8 mouse cellular contexts compared by ENCODE assay signal in the genomic region with DNA sequence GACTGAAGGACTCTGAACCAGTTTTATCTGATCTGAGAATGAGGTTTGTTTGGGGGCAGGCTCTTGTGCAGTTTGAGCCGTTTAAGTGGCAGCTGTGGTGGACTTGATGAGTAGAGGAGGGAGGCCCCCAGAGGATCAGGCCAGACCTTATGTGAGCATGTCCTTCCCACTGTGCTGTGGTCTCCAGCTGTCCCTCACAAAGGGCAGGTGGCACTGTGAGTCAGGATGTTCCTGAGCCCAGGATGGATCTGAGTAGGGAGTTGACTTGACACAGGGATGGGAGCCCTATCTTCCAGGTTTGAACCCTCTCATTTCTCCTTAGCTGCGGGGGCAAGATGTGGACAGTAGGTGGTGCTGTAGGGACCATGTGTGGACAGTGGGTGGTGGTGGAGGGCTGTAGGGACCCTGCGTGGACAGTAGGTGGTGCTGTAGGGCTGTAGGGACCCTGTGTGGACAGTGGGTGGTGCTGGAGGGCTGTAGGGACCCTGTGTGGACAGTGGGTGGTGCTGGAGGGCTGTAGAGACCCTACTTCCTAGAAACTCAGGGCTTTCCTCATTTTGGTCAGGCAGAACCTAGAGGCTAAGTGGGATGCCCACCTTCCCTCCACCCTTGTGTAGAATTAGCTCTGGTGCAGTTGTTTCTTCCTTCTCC. TPM values are rescaled to one million over a fixed set of nuclear protein-coding genes. Genes with fewer than 3 reads are reported as not detected.
A peak's percentile ranks its signal among the peaks of the same experiment; 100 is the strongest.
DNase-seq lines count a peak whose midpoint lies in the region; ATAC-seq and TF ChIP-seq lines count a peak whose summit lies in the region.

No protein-coding gene starts in this region.

- peak; percentile 77 to 84 for DNase-seq in B cell, adult 2 months
- DNase-seq in adrenal gland, postnatal 14 days: peak; percentile 87
- peak; percentile 70 for DNase-seq in heart, adult 8-10 months (ENCODE audit: low spot score)
- peak; percentile 85 for DNase-seq in kidney, adult 2 months
- peak; percentile 86 for DNase-seq in liver
- DNase-seq in splenic B cell, adult 2 months (ENCODE audit: low read depth, low spot score): peak; percentile 96

- H3K4me2 ChIP-seq in embryonic facial prominence, embryonic 12.5 days (replicated peaks): no peak overlapping the region

- H3K9ac ChIP-seq in embryonic facial prominence, embryonic 12.5 days: no peak overlapping the region

- no peaks in the 10 kb centered on the region for H3K4me1 ChIP-seq in embryonic facial prominence, embryonic 12.5 days
- no peaks in the 10 kb centered on the region for H3K4me1 ChIP-seq in kidney, adult 2 months (ENCODE audit: control insufficient read depth, insufficient read depth, low read length)

- no peaks in the 10 kb centered on the region for H3K9me3 ChIP-seq in embryonic facial prominence, embryonic 12.5 days

- TF ChIP-seq POLR2A in kidney, adult 2 months (IDR thresholded peaks at IDR 0.05; ENCODE audit: low read depth, low read length): no peak

- WGBS in embryonic facial prominence, embryonic 12.5 days: 27% methylated on average over 3 of the region's 3 CpGs
- 14% methylated on average over 3 of the region's 3 CpGs for WGBS in kidney, adult 2 months

- no peak overlapping the region for H3K27ac ChIP-seq in embryonic facial prominence, embryonic 12.5 days
- no peak overlapping the region for H3K27ac ChIP-seq in kidney, adult 2 months (ENCODE audit: insufficient read depth, low read depth, low read length)

- ATAC-seq in embryonic facial prominence, embryonic 12.5 days (ENCODE audit: insufficient number of reproducible peaks, insufficient read depth, low FRiP score, low TSS enrichment): peak; percentile 90
- peak; percentile 97 for ATAC-seq in monocyte, adult 5-6 weeks (replicated peaks; ENCODE audit: insufficient number of reproducible peaks, low FRiP score, low TSS enrichment, poor library complexity, severe bottlenecking)

- H3K27me3 ChIP-seq in embryonic facial prominence, embryonic 12.5 days: no peaks in the 10 kb centered on the region
- no peaks in the 10 kb centered on the region for H3K27me3 ChIP-seq in kidney, adult 2 months (replicated peaks; ENCODE audit: control insufficient read depth, insufficient read depth, low read length)
- H3K27me3 ChIP-seq in splenic B cell, adult 2 months (ENCODE audit: control insufficient read depth, insufficient read depth, low read length, poor library complexity, severe bottlenecking): no peaks in the 10 kb centered on the region

- peak; percentile 99 for TF ChIP-seq CTCF in kidney, adult 2 months (conservative IDR thresholded peaks at IDR 0.05; ENCODE audit: insufficient read depth, insufficient read length, low read depth, low read length)

- no peaks in the 10 kb centered on the region for H3K36me3 ChIP-seq in embryonic facial prominence, embryonic 12.5 days
- no peaks in the 10 kb centered on the region for H3K36me3 ChIP-seq in kidney, adult 2 months (ENCODE audit: control insufficient read depth, insufficient read depth, low read length)
- H3K36me3 ChIP-seq in splenic B cell, adult 2 months (ENCODE audit: control insufficient read depth, insufficient read depth, low read length, poor library complexity, severe bottlenecking): no peaks in the 10 kb centered on the region

- no peak overlapping the region for H3K4me3 ChIP-seq in embryonic facial prominence, embryonic 12.5 days
- no peak overlapping the region for H3K4me3 ChIP-seq in kidney, adult 2 months (ENCODE audit: insufficient read depth, low read depth, low read length)

RNA-seq across cellular contexts. Expression of a gene that starts 18.5 kb away (rescaled TPM):
- 10.0 and 12.3 TPM in 2 replicates for total RNA-seq in adrenal gland, postnatal 14 days (2021)
- polyA plus RNA-seq in embryonic facial prominence, embryonic 12.5 days (2016; fragmentation: Nextera tagmentation; extraction: Ambion mirVana): 66.0 and 75.2 TPM in 2 replicates
- 10 to 100 TPM; 15.0 to 26.6 (median 20.9) TPM for total RNA-seq in heart, adult 8-10 months (2022)
- polyA plus RNA-seq in kidney, adult 2 months (2012; rRNA removed): 12.2 and 14.5 TPM in 2 replicates
- total RNA-seq in monocyte, adult 5-6 weeks (2017): 2.1 to 4.9 TPM in 2 of 3 replicates, not detected in the other

RNA-seq across cellular contexts. Expression of a gene that starts 24.3 kb away (rescaled TPM):
- not detected in 2 replicates for total RNA-seq in adrenal gland, postnatal 14 days (2021)
- not detected in 2 replicates for polyA plus RNA-seq in embryonic facial prominence, embryonic 12.5 days (2016; fragmentation: Nextera tagmentation; extraction: Ambion mirVana)
- total RNA-seq in heart, adult 8-10 months (2022): not detected
- 0.34 TPM in 1 of 2 replicates, not detected in the other for polyA plus RNA-seq in kidney, adult 2 months (2012; rRNA removed)
- 1.3 TPM in 1 of 3 replicates, not detected in the others for total RNA-seq in monocyte, adult 5-6 weeks (2017)

RNA-seq across cellular contexts. Expression of a gene that starts 42.6 kb away (rescaled TPM):
- total RNA-seq in adrenal gland, postnatal 14 days (2021): 271 and 405 TPM in 2 replicates
- polyA plus RNA-seq in embryonic facial prominence, embryonic 12.5 days (2016; fragmentation: Nextera tagmentation; extraction: Ambion mirVana): 17.0 and 17.8 TPM in 2 replicates
- 10 to 100 TPM; 51.1 to 65.9 (median 60.8) TPM for total RNA-seq in heart, adult 8-10 months (2022)
- polyA plus RNA-seq in kidney, adult 2 months (2012; rRNA removed): 165 and 192 TPM in 2 replicates
- 24.2 to 27.3 TPM (median 25.1 TPM) in 3 replicates for total RNA-seq in monocyte, adult 5-6 weeks (2017)
